Mouse (Mus musculus) intestine, embryonic 16.5 days (tissue): ENCODE measurements at regions not wholly inside any gene's neighbourhood (a gene's known extent, or its start where the extent isn't known, plus 50 kb on each side); places are given as distances from the start of the nearest gene placed in this dataset.
"Not testable (repeated sequence)": the region's sequence is repeated elsewhere in the genome, so short reads cannot be mapped to it uniquely, and the experiment has no call there.

Source experiments
- ATAC-seq: fragments of 200-750 bp; cut with Nextera tagmentation; 2 replicates; pipeline ENCODE4 v1.8.0; 2017; ENCODE audit warnings: moderate TSS enrichment, moderate library complexity
- H3K27ac ChIP-seq: fragments of 300-500 bp; sonication (generic); 2 replicates; pipeline ENCODE4 v1.5.1; 2014; ENCODE audit warnings: mild to moderate bottlenecking, low read length
- H3K27me3 ChIP-seq: fragments of 300-500 bp; sonication (generic); replicated peaks from 2 replicates; pipeline ENCODE4 v1.6.1; 2014; ENCODE audit warnings: low read length, control low read depth, mixed read lengths; ENCODE audit not compliant: control insufficient read depth, insufficient read depth
- H3K36me3 ChIP-seq: fragments of 300-500 bp; sonication (generic); 2 replicates; pipeline ENCODE4 v1.6.1; 2014; ENCODE audit warnings: low read length, control low read depth; ENCODE audit not compliant: control insufficient read depth, insufficient read depth
- H3K4me1 ChIP-seq: fragments of 300-500 bp; sonication (generic); 2 replicates; pipeline ENCODE4 v1.6.1; 2014; ENCODE audit warnings: low read length, control low read depth, mixed read lengths; ENCODE audit not compliant: control insufficient read depth, insufficient read depth
- H3K4me2 ChIP-seq: fragments of 300-500 bp; sonication (generic); 2 replicates; pipeline ENCODE4 v1.6.1; 2014; ENCODE audit warnings: low read depth, low read length, control low read depth
- H3K4me3 ChIP-seq: fragments of 300-500 bp; sonication (generic); 2 replicates; pipeline ENCODE4 v1.5.1; 2014; ENCODE audit warnings: mild to moderate bottlenecking, low read length
- H3K9ac ChIP-seq: fragments of 300-500 bp; sonication (generic); 2 replicates; pipeline ENCODE4 v1.6.1; 2014; ENCODE audit warnings: low read depth, low read length
- H3K9me3 ChIP-seq: fragments of 300-500 bp; sonication (generic); 2 replicates; pipeline ENCODE4 v1.6.1; 2016; ENCODE audit warnings: low read length, control low read depth; ENCODE audit not compliant: control insufficient read depth
- WGBS: fragments of 180-500 bp; shearing (Covaris S2); extraction: QIAGEN DNeasy Blood & Tissue Kit; methylation state at CpG from one replicate; pipeline ENCODE4 v1.1.7; 2014; 5-methylcytosine and 5-hydroxymethylcytosine counted together

DNA sequence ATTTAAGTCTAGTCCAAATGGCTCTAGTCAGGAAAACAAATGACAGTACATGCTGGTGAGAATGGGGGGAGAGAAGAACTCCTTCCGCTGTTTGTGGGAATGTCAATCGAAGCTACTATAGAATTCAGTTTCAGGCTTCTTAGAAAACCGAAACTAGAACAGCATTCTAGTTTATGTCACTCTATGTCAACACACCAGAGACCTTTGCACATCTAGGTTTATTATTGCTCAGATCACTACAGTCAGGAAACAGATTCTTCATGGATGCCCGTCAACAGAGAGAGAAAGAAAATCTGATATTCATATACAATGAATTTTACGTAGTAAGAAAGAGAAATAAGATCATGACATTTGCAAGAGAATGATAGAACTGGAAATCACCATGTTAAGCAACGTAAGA, 276.7 kb upstream of the Pdzrn3 start:
- no peak overlapping the region for H3K27ac ChIP-seq
- no peak overlapping the region for H3K4me2 ChIP-seq
- H3K9me3 ChIP-seq: no peaks in the 10 kb centered on the region
- ATAC-seq: peak; percentile 69; the same call in 1 of the 2 replicates
- 77% methylated on average over 6 of the region's 6 CpGs for WGBS
- no peak overlapping the region for H3K9ac ChIP-seq
- no peak overlapping the region for H3K4me3 ChIP-seq
- H3K27me3 ChIP-seq: no peaks in the 10 kb centered on the region
- H3K4me1 ChIP-seq: no peaks in the 10 kb centered on the region
- H3K36me3 ChIP-seq: no peaks in the 10 kb centered on the region

- not testable (repeated sequence) for H3K4me1 ChIP-seq, H3K4me2 ChIP-seq, H3K9me3 ChIP-seq, ATAC-seq, H3K27ac ChIP-seq, H3K36me3 ChIP-seq, H3K4me3 ChIP-seq, H3K27me3 ChIP-seq, H3K9ac ChIP-seq
- 8% methylated on average over 5 of the region's 6 CpGs for WGBS
Observed at GRCm38 (mm10) chr6:101650348-101650747, 272.7 kb upstream of the Pdzrn3 start.

DNA sequence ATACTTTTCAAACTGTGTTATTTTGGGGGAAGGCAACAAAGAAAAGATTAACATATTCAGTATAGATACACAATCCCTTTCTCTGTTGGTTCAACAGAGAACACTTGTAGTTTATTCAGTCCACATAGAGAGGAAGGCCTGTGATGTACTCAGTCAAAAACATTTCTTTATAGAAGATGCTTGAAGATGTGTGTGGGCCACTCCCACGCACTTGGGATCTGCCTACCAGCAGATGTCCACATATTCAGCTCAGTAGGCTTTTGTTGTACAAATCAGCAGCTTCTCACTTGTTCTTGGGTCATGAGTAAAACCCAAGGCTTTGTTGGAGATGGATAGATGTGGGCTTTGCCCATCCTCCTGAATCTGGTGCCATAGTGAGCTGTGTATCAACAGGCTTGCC, 239.6 kb upstream of the Pdzrn3 start:
- Histone ChIP-seq H3K4me1 (no peaks in the 10 kb centered on the region), H3K9me3 (no peaks in the 10 kb centered on the region), H3K4me2 (no peak overlapping the region), H3K27me3 (no peaks in the 10 kb centered on the region), H3K27ac (no peak overlapping the region), H3K9ac (no peak overlapping the region), H3K36me3 (no peaks in the 10 kb centered on the region), H3K4me3 (no peak overlapping the region)
- ATAC-seq: no peak
- 64% methylated on average over 1 of the region's 1 CpGs for WGBS

DNA sequence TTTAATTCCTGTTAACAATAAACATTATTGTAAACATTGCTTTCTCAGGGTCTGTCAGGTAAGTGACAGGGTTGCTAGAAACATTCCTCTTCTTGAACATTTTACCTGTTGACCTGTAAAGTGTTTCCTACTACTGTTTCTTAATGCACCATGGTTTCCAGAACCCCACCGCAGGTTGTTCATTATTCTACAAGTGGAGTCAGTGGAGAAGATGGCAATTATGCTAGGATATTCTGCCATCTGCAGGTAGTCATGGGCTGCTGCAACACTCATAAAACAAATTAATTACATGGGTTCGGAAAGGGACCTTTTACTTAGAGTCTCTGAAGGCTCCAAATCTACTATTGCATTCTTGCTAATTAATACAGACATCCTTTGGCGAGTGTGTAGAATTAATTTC, 239.1 kb upstream of the Pdzrn3 start:
- no peak overlapping the region for H3K4me3 ChIP-seq
- no peaks in the 10 kb centered on the region for H3K4me1 ChIP-seq
- no peaks in the 10 kb centered on the region for H3K27me3 ChIP-seq
- no peak for ATAC-seq
- no peak overlapping the region for H3K9ac ChIP-seq
- no peak overlapping the region for H3K4me2 ChIP-seq
- no peak overlapping the region for H3K27ac ChIP-seq
- 31% methylated on average over 3 of the region's 3 CpGs for WGBS
- no peaks in the 10 kb centered on the region for H3K9me3 ChIP-seq
- H3K36me3 ChIP-seq: no peaks in the 10 kb centered on the region

DNA sequence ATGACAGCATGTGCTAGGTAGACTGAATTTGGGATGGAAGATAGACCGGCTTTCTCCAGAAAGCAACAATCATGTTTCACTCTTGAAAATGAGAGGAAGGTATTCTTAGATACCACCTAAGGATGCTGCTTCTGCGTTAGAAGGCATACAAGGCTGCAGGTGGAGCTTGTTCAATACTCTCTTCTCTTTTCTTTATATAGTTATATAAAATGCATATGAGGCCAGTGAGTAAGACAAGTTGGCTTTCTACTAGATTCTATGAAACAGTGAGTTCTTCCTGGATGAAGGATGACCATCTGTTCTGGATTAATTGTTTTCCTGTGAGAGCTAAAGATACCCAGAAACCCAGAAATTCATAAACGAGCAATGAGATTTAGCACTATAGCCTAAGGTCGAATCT, 231.3 kb upstream of the Pdzrn3 start:
- no peak overlapping the region for H3K27ac ChIP-seq
- no peak overlapping the region for H3K4me2 ChIP-seq
- no peaks in the 10 kb centered on the region for H3K4me1 ChIP-seq
- ATAC-seq: no peak
- WGBS: 86% methylated on average over 4 of the region's 4 CpGs
- no peak overlapping the region for H3K9ac ChIP-seq
- H3K9me3 ChIP-seq: no peaks in the 10 kb centered on the region
- no peaks in the 10 kb centered on the region for H3K36me3 ChIP-seq
- H3K27me3 ChIP-seq: no peaks in the 10 kb centered on the region
- no peak overlapping the region for H3K4me3 ChIP-seq

GRCm38 (mm10) chr6:101603083-101603482, 225.4 kb upstream of the Pdzrn3 start:
- H3K27me3 ChIP-seq: no peaks in the 10 kb centered on the region
- no peaks in the 10 kb centered on the region for H3K9me3 ChIP-seq
- ATAC-seq: no peak
- no peak overlapping the region for H3K4me2 ChIP-seq
- no peaks in the 10 kb centered on the region for H3K4me1 ChIP-seq
- no peak overlapping the region for H3K4me3 ChIP-seq
- H3K36me3 ChIP-seq: no peaks in the 10 kb centered on the region
- H3K9ac ChIP-seq: no peak overlapping the region
- 63% methylated on average over 6 of the region's 6 CpGs for WGBS
- H3K27ac ChIP-seq: no peak overlapping the region

DNA sequence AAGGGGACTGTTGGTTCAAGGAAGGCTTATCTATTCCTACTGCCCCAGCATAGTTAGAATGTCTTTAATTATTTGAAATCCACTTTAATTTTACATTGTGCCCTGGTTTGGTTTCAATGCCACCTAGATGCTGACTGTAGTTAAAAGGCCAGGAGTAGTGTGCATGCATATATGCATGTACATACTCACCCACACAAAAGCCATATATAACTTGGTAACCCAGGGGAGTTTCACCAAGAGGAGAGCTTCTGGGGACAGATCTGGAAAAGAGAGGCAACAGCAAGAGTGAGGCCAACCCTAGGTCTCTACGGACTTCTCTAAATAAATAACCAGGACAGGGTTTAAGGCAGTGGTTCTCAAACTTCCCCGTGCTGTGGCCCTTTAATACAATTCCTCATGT, 219.3 kb upstream of the Pdzrn3 start:
- Histone ChIP-seq H3K36me3 (no peaks in the 10 kb centered on the region), H3K4me3 (no peak overlapping the region), H3K4me2 (no peak overlapping the region), H3K9ac (no peak overlapping the region), H3K27me3 (no peaks in the 10 kb centered on the region), H3K27ac (no peak overlapping the region), H3K9me3 (no peaks in the 10 kb centered on the region), H3K4me1 (no peaks in the 10 kb centered on the region)
- no peak for ATAC-seq
- WGBS: 74% methylated on average over 2 of the region's 2 CpGs

DNA sequence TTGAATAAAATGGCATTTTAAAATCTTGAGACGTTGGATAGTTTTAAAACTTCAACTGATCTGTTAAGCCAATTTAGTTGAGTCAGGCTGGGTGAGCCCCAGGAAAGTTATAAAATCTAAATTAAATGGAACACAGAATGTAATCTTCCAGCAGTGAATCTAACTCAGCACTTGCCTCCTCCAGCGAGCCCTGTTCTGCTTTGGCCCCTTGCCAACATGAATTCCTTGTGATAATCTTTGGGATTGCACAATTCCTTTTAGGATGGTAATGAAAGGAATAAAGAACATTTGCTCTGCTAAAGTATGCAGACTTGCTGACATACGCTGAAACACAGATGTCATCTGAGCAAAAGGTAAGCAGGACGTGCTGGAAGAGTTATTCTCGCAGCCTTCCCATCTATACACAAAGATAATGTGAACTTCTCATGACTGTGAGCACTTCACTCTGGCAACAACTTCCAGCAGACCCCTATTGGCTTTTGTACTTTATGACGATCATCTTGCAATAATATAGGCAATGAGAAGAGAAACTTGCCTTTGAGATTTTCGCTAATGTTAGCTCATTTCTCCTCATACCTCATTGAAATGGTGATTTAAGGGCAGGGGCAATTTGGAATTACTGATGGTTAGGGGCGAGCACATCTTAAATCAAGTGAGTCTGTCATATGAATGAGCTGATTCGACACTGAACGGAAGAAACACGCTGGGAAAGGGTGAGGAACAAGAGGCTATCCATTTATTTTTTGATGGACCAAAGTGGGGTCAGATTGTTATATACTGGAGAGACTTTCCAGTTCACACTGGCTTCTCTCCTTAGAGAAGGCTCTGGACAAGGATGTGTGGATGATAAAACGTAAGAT, 216.3 kb upstream of the Pdzrn3 start:
- Histone ChIP-seq H3K4me2 (no peak overlapping the region), H3K9me3 (no peaks in the 10 kb centered on the region), H3K27me3 (no peaks in the 10 kb centered on the region), H3K4me1 (no peaks in the 10 kb centered on the region), H3K27ac (no peak overlapping the region; the same call in 1 of the 2 replicates), H3K36me3 (no peaks in the 10 kb centered on the region), H3K9ac (no peak overlapping the region), H3K4me3 (no peak overlapping the region)
- peak; percentile 80 for ATAC-seq
- WGBS: 54% methylated on average over 12 of the region's 12 CpGs

DNA sequence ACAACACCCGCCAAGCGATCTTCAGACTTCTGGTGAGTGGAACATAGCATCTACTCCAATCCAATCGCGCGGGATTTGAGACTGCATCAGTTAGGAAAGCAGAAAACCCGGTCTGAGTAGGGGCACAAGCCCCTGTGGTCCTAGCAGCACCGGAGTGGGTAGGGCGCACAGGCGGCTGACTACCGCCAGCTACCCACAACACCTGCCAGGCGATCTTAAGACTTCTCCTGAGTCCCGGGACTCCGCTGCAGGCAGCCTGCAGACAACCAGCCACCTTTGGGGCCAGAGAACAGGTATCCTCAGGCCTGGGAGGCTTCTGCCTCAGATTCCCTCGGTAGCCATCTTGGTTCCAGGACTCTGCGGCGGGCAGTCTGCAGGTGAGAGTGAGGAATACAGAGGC, 208.2 kb upstream of the Pdzrn3 start:
- Histone ChIP-seq H3K9ac (no peak overlapping the region), H3K9me3 (no peaks in the 10 kb centered on the region), H3K4me2 (no peak overlapping the region), H3K4me3 (no peak overlapping the region), H3K4me1 (no peaks in the 10 kb centered on the region), H3K27ac (no peak overlapping the region), H3K36me3 (no peaks in the 10 kb centered on the region), H3K27me3 (no peaks in the 10 kb centered on the region)
- 76% methylated on average over 16 of the region's 16 CpGs for WGBS
- ATAC-seq: no peak

- Histone ChIP-seq H3K4me2 (no peak overlapping the region), H3K9ac (no peak overlapping the region), H3K4me3 (no peak overlapping the region), H3K9me3 (no peaks in the 10 kb centered on the region), H3K36me3 (no peaks in the 10 kb centered on the region), H3K27me3 (no peaks in the 10 kb centered on the region), H3K27ac (no peak overlapping the region), H3K4me1 (no peaks in the 10 kb centered on the region)
- WGBS: 85% methylated on average over 4 of the region's 4 CpGs
- no peak for ATAC-seq
Observed at GRCm38 (mm10) chr6:101580824-101581223, 203.1 kb upstream of the Pdzrn3 start.
